Mouse (Mus musculus): ENCODE data around the gene Atxn7l1.

DNA sequence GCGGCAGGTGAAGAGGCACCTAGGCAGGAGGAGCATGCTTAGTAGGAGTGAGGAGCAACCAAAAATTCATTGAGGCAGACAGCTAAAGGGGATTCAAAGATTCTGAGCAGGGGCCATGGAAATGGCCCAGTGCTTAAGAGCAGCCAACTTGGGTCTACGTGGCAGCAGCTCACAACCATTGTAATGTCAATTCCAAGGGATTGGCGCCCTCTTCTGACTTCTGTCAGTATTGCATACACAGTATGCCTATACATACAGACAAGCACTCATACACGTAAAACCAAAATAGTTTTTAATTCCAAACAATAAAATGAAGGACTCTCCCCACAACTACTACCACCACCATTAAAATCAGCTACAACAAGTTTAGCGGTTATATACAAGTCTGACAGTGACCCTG lies 122.2 kb downstream of the Atxn7l1 start:
- TF ChIP-seq POLR2A (IDR thresholded peaks at IDR 0.05; ENCODE audit: control insufficient read depth, extremely low read depth, insufficient read depth, low read length, poor library complexity) (no peak), CTCF (IDR thresholded peaks at IDR 0.05; ENCODE audit: borderline replicate concordance, control insufficient read depth, extremely low read depth, insufficient read depth, low read length, poor library complexity) (no peak)
